Mouse (Mus musculus): ENCODE measurements around the gene Eif4e2. TPM values are rescaled to one million over a fixed set of nuclear protein-coding genes. Genes with fewer than 3 reads are reported as not detected.

Gene Eif4e2
- polyA plus RNA-seq, 1 experiment from 2014 or later, result 101 TPM

GRCm38 (mm10) chr1:87264134-87265006 lies 50.7 kb downstream of the Eif4e2 start, which contains the start of gene Efhd1:
TSS of gene Efhd1 (plus strand) at chr1:87264363.
- H3K9me3 ChIP-seq (replicated peaks), result no peaks in the 10 kb centered on the region
- no peak within 1 kb of the TSS for H3K27ac ChIP-seq
- 1% methylated on average over 70 of the region's 70 CpGs for WGBS (ENCODE audit: insufficient replicate concordance)
- DNase-seq (no peak), ATAC-seq (ENCODE audit: low read depth) (no peak)
- H3K4me1 ChIP-seq (replicated peaks), result peaks cover 13% of the 10 kb centered on the region
- H3K9ac ChIP-seq, result no peak within 1 kb of the TSS
- peaks cover 96% of the 10 kb centered on the region for H3K27me3 ChIP-seq
- H3K36me3 ChIP-seq, result no peaks in the 10 kb centered on the region
- peak within 1 kb of the TSS; percentile 50 for H3K4me3 ChIP-seq (replicated peaks)
- peak within 1 kb of the TSS; percentile 65 for H3K4me2 ChIP-seq

DNA sequence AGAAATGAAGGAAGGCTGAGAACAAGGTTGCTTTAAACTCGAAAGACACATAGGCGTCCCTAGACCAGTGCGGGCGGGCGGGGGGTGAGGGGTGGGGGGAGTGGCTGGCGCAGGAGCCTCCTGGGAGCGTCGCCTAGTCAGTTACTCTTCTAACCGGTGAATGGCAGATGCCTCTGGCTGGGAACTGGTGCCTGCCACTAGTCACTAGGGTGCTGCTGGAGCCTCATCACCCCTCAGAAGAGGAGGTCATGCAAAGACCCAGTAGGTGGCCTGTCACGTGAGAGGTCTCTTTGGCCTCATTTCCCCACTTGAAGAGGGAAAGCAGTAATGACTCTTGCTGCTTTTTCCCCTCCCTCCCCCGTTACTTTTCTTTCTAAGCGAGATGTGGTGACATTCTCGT lies 51.5 kb downstream of the Eif4e2 start:
- no peak overlapping the region for H3K27ac ChIP-seq
- no peaks in the 10 kb centered on the region for H3K36me3 ChIP-seq
- under 1% methylated on average over 13 of the region's 13 CpGs for WGBS (ENCODE audit: insufficient replicate concordance)
- ATAC-seq (ENCODE audit: low read depth), result no peak
- H3K4me1 ChIP-seq (replicated peaks), result peaks cover 13% of the 10 kb centered on the region
- H3K27me3 ChIP-seq, result peaks cover 95% of the 10 kb centered on the region
- H3K9me3 ChIP-seq (replicated peaks), result no peaks in the 10 kb centered on the region
- no peak for DNase-seq
- 0 out of 2 replicates have a peak overlapping the region, but pooled peaks have one; percentile 19 for H3K4me2 ChIP-seq
- H3K9ac ChIP-seq, result no peak overlapping the region
- H3K4me3 ChIP-seq (replicated peaks), result no peak overlapping the region

GRCm38 (mm10) chr1:87266296-87267090 lies 52.8 kb downstream of the Eif4e2 start:
- H3K27me3 ChIP-seq, result peaks cover 89% of the 10 kb centered on the region
- no peak for ATAC-seq (ENCODE audit: low read depth)
- H3K27ac ChIP-seq, result no peak overlapping the region
- H3K9me3 ChIP-seq (replicated peaks), result no peaks in the 10 kb centered on the region
- 12% methylated on average over 8 of the region's 8 CpGs for WGBS (ENCODE audit: insufficient replicate concordance)
- H3K9ac ChIP-seq, result no peak overlapping the region
- no peaks in the 10 kb centered on the region for H3K36me3 ChIP-seq
- peaks cover 13% of the 10 kb centered on the region for H3K4me1 ChIP-seq (replicated peaks)
- no peak overlapping the region for H3K4me2 ChIP-seq
- no peak overlapping the region for H3K4me3 ChIP-seq (replicated peaks)
- no peak for DNase-seq

- WGBS (ENCODE audit: insufficient replicate concordance), result 26% methylated on average over 3 of the region's 3 CpGs
These were observed 56.5 kb downstream of the Eif4e2 start for GRCm38 (mm10) chr1:87270204-87270603.

GRCm38 (mm10) chr1:87270641-87271467 lies 57.1 kb downstream of the Eif4e2 start:
- ATAC-seq (ENCODE audit: low read depth) (no peak), DNase-seq (no peak)
- Histone ChIP-seq H3K4me1 (replicated peaks) (no peaks in the 10 kb centered on the region), H3K9me3 (replicated peaks) (no peaks in the 10 kb centered on the region), H3K9ac (no peak overlapping the region), H3K27ac (no peak overlapping the region), H3K4me3 (replicated peaks) (no peak overlapping the region), H3K4me2 (no peak overlapping the region), H3K27me3 (peaks cover 46% of the 10 kb centered on the region), H3K36me3 (no peaks in the 10 kb centered on the region)
- 29% methylated on average over 18 of the region's 20 CpGs for WGBS (ENCODE audit: insufficient replicate concordance)

More at GRCm38 (mm10) chr1:87270204-87270603, 56.5 kb downstream of the Eif4e2 start:
- no peak for DNase-seq
- Histone ChIP-seq H3K9me3 (replicated peaks) (no peaks in the 10 kb centered on the region), H3K4me1 (replicated peaks) (no peaks in the 10 kb centered on the region), H3K9ac (no peak overlapping the region), H3K36me3 (no peaks in the 10 kb centered on the region), H3K4me3 (replicated peaks) (no peak overlapping the region), H3K27ac (no peak overlapping the region), H3K27me3 (peaks cover 52% of the 10 kb centered on the region), H3K4me2 (no peak overlapping the region)
- no peak for ATAC-seq (ENCODE audit: low read depth)

GRCm38 (mm10) chr1:87271596-87271995 lies 57.9 kb downstream of the Eif4e2 start:
- no peak overlapping the region for H3K9ac ChIP-seq
- ATAC-seq (ENCODE audit: low read depth) (no peak), DNase-seq (no peak)
- H3K4me3 ChIP-seq (replicated peaks), result no peak overlapping the region
- no peaks in the 10 kb centered on the region for H3K4me1 ChIP-seq (replicated peaks)
- 62% methylated on average over 1 of the region's 1 CpGs for WGBS (ENCODE audit: insufficient replicate concordance)
- no peaks in the 10 kb centered on the region for H3K36me3 ChIP-seq
- no peak overlapping the region for H3K27ac ChIP-seq
- H3K27me3 ChIP-seq, result peaks cover 38% of the 10 kb centered on the region
- H3K9me3 ChIP-seq (replicated peaks), result no peaks in the 10 kb centered on the region
- H3K4me2 ChIP-seq, result no peak overlapping the region

GRCm38 (mm10) chr1:87272462-87272861 lies 58.7 kb downstream of the Eif4e2 start:
- no peak overlapping the region for H3K4me2 ChIP-seq
- 52% methylated on average over 3 of the region's 3 CpGs for whole genome bisulfite sequencing (ENCODE audit: insufficient replicate concordance)
- no peak for ATAC-seq (ENCODE audit: low read depth)

DNA sequence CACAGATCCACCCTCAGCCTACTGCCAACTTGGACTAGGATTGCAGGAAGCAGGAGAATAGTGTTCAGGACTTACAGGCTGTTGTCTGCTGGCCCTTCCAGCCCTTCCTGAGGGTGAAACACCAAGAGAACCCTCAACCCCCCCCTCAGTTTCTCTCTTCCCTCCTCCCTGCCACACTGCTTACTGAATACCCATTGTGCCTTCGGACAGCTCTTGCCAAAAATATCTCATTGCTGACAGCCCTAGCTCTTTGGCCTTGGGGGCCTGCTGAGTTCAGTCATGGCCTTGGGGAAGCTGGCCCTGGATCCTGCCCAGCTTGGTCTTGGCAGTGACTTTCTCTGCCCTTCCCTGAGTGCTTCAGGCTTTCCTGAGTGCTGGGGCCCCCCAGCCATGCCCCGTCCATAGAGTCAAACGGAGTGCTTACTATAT lies 59.8 kb downstream of the Eif4e2 start:
- 53% methylated on average over 3 of the region's 3 CpGs for WGBS (ENCODE audit: insufficient replicate concordance)
- H3K4me3 ChIP-seq (replicated peaks), result no peak overlapping the region

More at GRCm38 (mm10) chr1:87272462-87272861, 58.7 kb downstream of the Eif4e2 start:
- Histone ChIP-seq H3K27me3 (peaks cover 33% of the 10 kb centered on the region), H3K9me3 (replicated peaks) (no peaks in the 10 kb centered on the region), H3K4me1 (replicated peaks) (no peaks in the 10 kb centered on the region), H3K9ac (no peak overlapping the region), H3K4me3 (replicated peaks) (no peak overlapping the region), H3K27ac (no peak overlapping the region), H3K36me3 (no peaks in the 10 kb centered on the region)
- no peak for DNase-seq

GRCm38 (mm10) chr1:87274134-87274533 lies 60.4 kb downstream of the Eif4e2 start:
- WGBS (ENCODE audit: insufficient replicate concordance), result 59% methylated on average over 4 of the region's 4 CpGs
- Histone ChIP-seq H3K4me1 (replicated peaks) (no peaks in the 10 kb centered on the region), H3K36me3 (no peaks in the 10 kb centered on the region), H3K9ac (no peak overlapping the region), H3K4me2 (no peak overlapping the region), H3K27me3 (peaks cover 17% of the 10 kb centered on the region; the same call in 1 of the 2 replicates), H3K4me3 (replicated peaks) (no peak overlapping the region), H3K27ac (no peak overlapping the region), H3K9me3 (replicated peaks) (no peaks in the 10 kb centered on the region)
- ATAC-seq (ENCODE audit: low read depth), result no peak
- no peak for DNase-seq

More for the DNA sequence above, 59.8 kb downstream of the Eif4e2 start:
- no peak overlapping the region for H3K9ac ChIP-seq
- H3K4me1 ChIP-seq (replicated peaks), result no peaks in the 10 kb centered on the region
- ATAC-seq (ENCODE audit: low read depth) (no peak), DNase-seq (no peak)
- no peak overlapping the region for H3K27ac ChIP-seq
- H3K4me2 ChIP-seq, result no peak overlapping the region
- no peaks in the 10 kb centered on the region for H3K9me3 ChIP-seq (replicated peaks)
- no peaks in the 10 kb centered on the region for H3K36me3 ChIP-seq
- H3K27me3 ChIP-seq, result peaks cover 23% of the 10 kb centered on the region

- no peak for ATAC-seq (ENCODE audit: low read depth)
- WGBS (ENCODE audit: insufficient replicate concordance), result 78% methylated on average over 12 of the region's 12 CpGs
- H3K9me3 ChIP-seq (replicated peaks), result no peaks in the 10 kb centered on the region
These were observed 61.4 kb downstream of the Eif4e2 start for GRCm38 (mm10) chr1:87275151-87275550.

More at GRCm38 (mm10) chr1:87275151-87275550, 61.4 kb downstream of the Eif4e2 start:
- Histone ChIP-seq H3K4me2 (no peak overlapping the region), H3K4me3 (replicated peaks) (no peak overlapping the region), H3K27me3 (0 out of 2 replicates have a peak, but pooled peaks cover 7% of the 10 kb centered on the region), H3K27ac (no peak overlapping the region), H3K36me3 (no peaks in the 10 kb centered on the region), H3K4me1 (replicated peaks) (no peaks in the 10 kb centered on the region), H3K9ac (no peak overlapping the region)
- DNase-seq, result no peak
